Mouse (Mus musculus) hindbrain, embryonic 13.5 days (tissue): ENCODE results near the gene Gm45837. TPM values are rescaled to one million over a fixed set of nuclear protein-coding genes. Genes with fewer than 3 reads are reported as not detected.

Source experiments
- ATAC-seq: fragments of 200-750 bp; cut with Nextera tagmentation; 2 replicates; pipeline ENCODE4 v1.8.0; 2017; ENCODE audit warnings: moderate TSS enrichment; ENCODE audit not compliant: low FRiP score
- H3K27ac ChIP-seq: fragments of 300-500 bp; sonication (generic); 2 replicates; pipeline ENCODE4 v1.5.1; 2015; ENCODE audit warnings: inconsistent platforms, mild to moderate bottlenecking, moderate library complexity
- H3K27me3 ChIP-seq: fragments of 300-500 bp; sonication (generic); 2 replicates; pipeline ENCODE4 v1.6.1; 2015; ENCODE audit warnings: mild to moderate bottlenecking, inconsistent platforms
- H3K36me3 ChIP-seq: fragments of 300-500 bp; sonication (generic); 2 replicates; pipeline ENCODE4 v1.6.1; 2015; ENCODE audit warnings: mild to moderate bottlenecking, inconsistent platforms
- H3K4me1 ChIP-seq: fragments of 300-500 bp; sonication (generic); replicated peaks from 2 replicates; pipeline ENCODE4 v1.6.1; 2015; ENCODE audit warnings: inconsistent platforms
- H3K4me2 ChIP-seq: fragments of 300-500 bp; sonication (generic); 2 replicates; pipeline ENCODE4 v1.6.1; 2015; ENCODE audit warnings: inconsistent platforms, mild to moderate bottlenecking, moderate library complexity
- H3K4me3 ChIP-seq: fragments of 300-500 bp; sonication (generic); 2 replicates; pipeline ENCODE4 v1.5.1; 2015; ENCODE audit warnings: mild to moderate bottlenecking, inconsistent platforms
- H3K9ac ChIP-seq: fragments of 300-500 bp; sonication (generic); 2 replicates; pipeline ENCODE4 v1.6.1; 2015; ENCODE audit warnings: mild to moderate bottlenecking, inconsistent platforms
- H3K9me3 ChIP-seq: fragments of 300-500 bp; sonication (generic); 2 replicates; pipeline ENCODE4 v1.6.1; 2016; ENCODE audit warnings: inconsistent platforms
- WGBS: fragments of 180-500 bp; shearing (Covaris S2); methylation state at CpG from one replicate; pipeline ENCODE4 v1.1.7; 2015; 5-methylcytosine and 5-hydroxymethylcytosine counted together
- polyA plus RNA-seq: library from polyadenylated mRNA; unstranded; fragments of >200 nt; fragmentation: Nextera tagmentation; extraction: Ambion mirVana; gene quantifications from 2 replicates; pipeline ENCODE4 v1.2.1, GENCODE M21; 2015

Gene Gm45837
- polyA plus RNA-seq, 1 experiment from 2014 or later = not detected

DNA sequence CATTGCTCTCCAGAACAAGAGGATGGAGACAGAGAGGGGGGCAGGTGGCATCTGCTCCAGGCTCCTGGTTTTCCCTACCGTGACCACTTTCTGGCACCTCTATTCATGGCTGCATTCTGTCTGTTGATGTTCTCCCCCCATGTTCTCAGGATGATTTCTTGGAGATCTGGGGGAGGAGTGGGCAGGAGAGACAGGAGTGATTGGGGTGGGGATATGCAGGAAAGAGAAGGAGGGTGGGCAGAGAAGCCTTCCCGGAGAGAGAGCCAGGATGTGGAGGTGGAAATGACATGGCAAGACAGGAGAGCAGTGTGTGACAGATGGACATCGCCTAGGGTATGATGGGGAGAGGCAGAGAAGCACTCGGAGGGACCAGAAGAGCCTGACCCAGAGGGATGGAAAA lies 65.8 kb downstream of the Gm45837 start:
- no peak overlapping the region for H3K4me3 ChIP-seq
- H3K4me2 ChIP-seq = no peak overlapping the region
- no peak for ATAC-seq
- H3K9me3 ChIP-seq = no peaks in the 10 kb centered on the region
- H3K27ac ChIP-seq = no peak overlapping the region
- H3K27me3 ChIP-seq = 0 out of 2 replicates have a peak, but pooled peaks cover 4% of the 10 kb centered on the region
- no peaks in the 10 kb centered on the region for H3K36me3 ChIP-seq
- 73% methylated on average over 4 of the region's 4 CpGs for WGBS
- H3K4me1 ChIP-seq = peaks cover 30% of the 10 kb centered on the region
- H3K9ac ChIP-seq = no peak overlapping the region

DNA sequence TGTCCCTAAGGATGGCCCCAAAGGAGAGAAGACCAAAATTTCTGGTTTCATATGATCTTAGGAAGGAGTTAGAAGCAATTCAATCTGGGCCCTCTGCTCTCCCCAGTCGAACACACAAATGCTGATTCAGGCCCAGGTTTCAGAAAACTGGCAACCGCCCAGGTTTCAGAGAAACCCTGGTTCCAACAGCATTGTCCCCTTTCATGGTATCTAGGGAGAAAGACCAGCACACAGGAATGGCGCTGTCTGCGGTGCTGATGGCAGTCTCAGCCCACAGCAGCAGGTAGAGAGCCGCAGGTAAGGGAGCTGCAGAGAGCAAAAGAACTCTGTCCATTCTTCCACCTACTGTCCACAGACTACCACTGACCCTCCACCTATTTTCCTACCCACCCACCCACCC lies 66.5 kb downstream of the Gm45837 start:
- no peak for ATAC-seq
- Histone ChIP-seq H3K4me2 (no peak overlapping the region), H3K27me3 (0 out of 2 replicates have a peak, but pooled peaks cover 4% of the 10 kb centered on the region), H3K36me3 (no peaks in the 10 kb centered on the region), H3K4me3 (no peak overlapping the region), H3K4me1 (peaks cover 28% of the 10 kb centered on the region), H3K9ac (no peak overlapping the region), H3K9me3 (no peaks in the 10 kb centered on the region), H3K27ac (no peak overlapping the region)
- 53% methylated on average over 5 of the region's 5 CpGs for WGBS

DNA sequence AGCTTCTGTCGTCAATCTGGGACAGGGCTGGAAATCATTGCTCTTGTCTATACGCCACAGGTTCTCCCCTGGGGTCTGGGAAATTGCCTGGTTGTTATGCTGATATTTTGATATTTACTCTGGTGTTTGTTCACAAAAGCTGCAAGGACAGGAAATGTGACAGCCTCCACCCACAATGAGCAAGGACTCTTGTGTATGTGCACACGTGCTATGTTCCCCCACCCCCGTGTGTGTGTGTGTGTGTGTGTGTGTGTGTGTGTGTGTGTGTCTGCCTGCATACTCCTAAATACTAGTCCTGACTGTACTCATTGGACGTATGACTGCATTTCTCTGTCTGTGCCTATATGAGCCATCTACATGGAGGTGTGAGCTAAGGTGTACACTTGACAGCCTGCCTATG lies 67.4 kb downstream of the Gm45837 start:
- no peaks in the 10 kb centered on the region for H3K9me3 ChIP-seq
- no peaks in the 10 kb centered on the region for H3K36me3 ChIP-seq
- ATAC-seq = no peak
- 70% methylated on average over 5 of the region's 5 CpGs for WGBS
- H3K9ac ChIP-seq = no peak overlapping the region
- 0 out of 2 replicates have a peak, but pooled peaks cover 4% of the 10 kb centered on the region for H3K27me3 ChIP-seq
- H3K4me1 ChIP-seq = peaks cover 34% of the 10 kb centered on the region
- H3K27ac ChIP-seq = no peak overlapping the region
- H3K4me2 ChIP-seq = no peak overlapping the region
- H3K4me3 ChIP-seq = no peak overlapping the region

DNA sequence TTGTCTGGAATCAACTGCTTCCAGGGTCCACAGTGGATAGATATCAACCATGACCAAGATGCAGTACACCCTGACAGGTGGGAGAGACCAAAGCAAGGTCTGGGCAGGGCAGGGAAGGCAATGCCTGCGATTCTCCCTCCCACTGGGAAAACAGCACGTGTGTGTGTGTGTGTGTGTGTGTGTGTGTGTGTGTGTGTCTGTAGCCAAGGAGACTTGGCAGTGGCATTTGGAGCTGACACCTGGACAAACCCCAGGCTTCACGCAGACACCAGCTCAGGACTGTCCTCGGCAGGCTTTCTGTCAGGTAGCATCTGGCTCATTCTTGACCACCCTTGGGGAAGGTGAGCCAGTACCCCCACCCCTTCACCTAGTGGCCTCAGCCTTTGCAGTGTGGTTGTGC lies 69.2 kb downstream of the Gm45837 start:
- whole genome bisulfite sequencing = 85% methylated on average over 4 of the region's 4 CpGs
- no peak overlapping the region for H3K9ac ChIP-seq
- H3K27ac ChIP-seq = no peak overlapping the region
- peaks cover 39% of the 10 kb centered on the region for H3K4me1 ChIP-seq
- H3K27me3 ChIP-seq = 0 out of 2 replicates have a peak, but pooled peaks cover 4% of the 10 kb centered on the region
- H3K36me3 ChIP-seq = no peaks in the 10 kb centered on the region
- no peaks in the 10 kb centered on the region for H3K9me3 ChIP-seq
- no peak overlapping the region for H3K4me2 ChIP-seq
- H3K4me3 ChIP-seq = no peak overlapping the region
- ATAC-seq = no peak

DNA sequence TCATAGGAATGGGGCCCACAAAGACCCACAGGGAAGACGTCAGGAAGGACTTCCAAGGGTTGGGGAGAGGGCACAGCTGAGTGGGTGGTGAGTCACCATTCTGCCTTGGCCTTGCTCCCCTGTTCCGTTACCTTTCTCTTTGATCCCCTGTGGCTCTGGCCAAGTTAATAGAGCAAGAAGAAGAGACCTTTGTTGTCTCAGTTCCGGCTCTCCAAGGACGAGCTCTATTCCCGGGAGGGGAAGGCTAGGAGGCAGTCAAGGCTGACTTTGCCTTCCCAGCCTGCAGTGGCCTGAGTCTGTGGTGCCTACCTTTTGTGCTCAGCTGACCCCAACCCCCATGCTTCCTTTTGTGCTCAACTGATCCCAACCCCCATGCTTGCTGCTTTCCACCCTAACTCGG lies 70.0 kb downstream of the Gm45837 start:
- 0 out of 2 replicates have a peak, but pooled peaks cover 4% of the 10 kb centered on the region for H3K27me3 ChIP-seq
- 57% methylated on average over 6 of the region's 6 CpGs for WGBS
- H3K27ac ChIP-seq = no peak overlapping the region
- H3K4me2 ChIP-seq = no peak overlapping the region
- H3K9ac ChIP-seq = no peak overlapping the region
- no peak overlapping the region for H3K4me3 ChIP-seq
- no peaks in the 10 kb centered on the region for H3K36me3 ChIP-seq
- peaks cover 39% of the 10 kb centered on the region for H3K4me1 ChIP-seq
- ATAC-seq = no peak
- H3K9me3 ChIP-seq = no peaks in the 10 kb centered on the region

DNA sequence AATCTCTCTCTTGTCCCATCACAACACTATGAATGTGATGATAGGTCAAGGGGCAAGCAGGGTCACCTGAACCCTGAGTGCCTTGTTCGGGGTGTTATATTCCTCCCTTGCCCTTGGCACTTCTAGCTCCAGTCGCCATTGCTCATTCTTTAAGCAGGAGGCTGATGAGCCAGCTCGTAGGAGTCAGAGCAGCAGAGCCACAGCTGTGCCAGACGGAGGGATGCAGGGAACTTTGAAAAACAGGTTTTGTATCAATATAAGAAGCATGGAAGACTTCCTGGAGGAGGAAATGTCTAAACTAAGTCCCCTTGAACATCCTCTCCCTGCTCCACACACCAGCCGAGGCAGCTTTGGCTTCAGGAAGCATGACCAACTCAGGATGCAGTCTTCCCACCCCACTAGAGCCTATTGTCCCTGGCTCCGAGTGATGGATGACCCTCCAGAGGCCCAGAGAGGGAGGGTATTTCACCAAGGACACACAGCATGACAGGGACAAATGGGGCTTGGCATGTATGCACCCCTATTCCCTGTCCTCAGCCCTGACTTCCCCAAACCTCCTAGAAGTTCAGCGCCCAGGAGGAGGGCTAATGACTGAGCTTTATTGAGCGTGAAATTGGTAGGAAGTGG lies 71.3 kb downstream of the Gm45837 start:
- no peaks in the 10 kb centered on the region for H3K27me3 ChIP-seq
- H3K4me3 ChIP-seq = no peak overlapping the region
- no peaks in the 10 kb centered on the region for H3K9me3 ChIP-seq
- peaks cover 35% of the 10 kb centered on the region for H3K4me1 ChIP-seq
- no peak overlapping the region for H3K4me2 ChIP-seq
- 47% methylated on average over 8 of the region's 8 CpGs for WGBS
- H3K9ac ChIP-seq = no peak overlapping the region
- ATAC-seq = peak; percentile 68
- H3K27ac ChIP-seq = no peak overlapping the region
- H3K36me3 ChIP-seq = no peaks in the 10 kb centered on the region; the same call in 1 of the 2 replicates

DNA sequence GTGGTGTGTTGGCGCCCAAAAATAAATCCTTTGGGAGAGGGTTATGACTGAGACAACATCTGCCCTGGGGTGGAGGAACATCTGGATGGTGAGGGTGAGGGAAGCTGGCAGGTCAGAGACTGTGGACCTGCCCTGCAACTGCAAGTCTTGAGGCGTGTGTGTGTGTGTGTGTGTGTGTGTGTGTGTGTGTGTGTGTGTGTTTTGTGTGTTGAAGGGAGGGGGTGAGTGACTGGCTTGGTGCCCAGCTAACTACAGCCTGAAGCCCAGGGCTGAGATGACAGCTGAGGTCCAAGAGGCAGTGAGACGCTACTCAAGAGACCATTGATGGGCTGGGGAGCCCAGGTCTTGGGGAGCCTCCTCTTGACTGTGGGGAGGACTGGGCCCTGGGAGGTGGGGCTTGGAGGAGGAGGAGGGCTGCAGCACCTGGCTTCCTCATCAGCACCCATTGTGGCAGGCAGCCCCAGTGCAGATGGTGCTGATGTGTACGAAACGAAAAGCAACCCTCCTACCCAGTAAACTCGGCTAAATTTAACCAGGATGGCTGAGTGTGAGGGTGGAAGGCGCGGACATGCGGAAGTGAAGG lies 71.9 kb downstream of the Gm45837 start:
- peak; percentile 44 for ATAC-seq
- Histone ChIP-seq H3K9me3 (no peaks in the 10 kb centered on the region), H3K9ac (no peak overlapping the region), H3K4me1 (peaks cover 32% of the 10 kb centered on the region), H3K27me3 (no peaks in the 10 kb centered on the region), H3K27ac (peak overlapping the region; percentile 19; the same call in 1 of the 2 replicates), H3K4me2 (no peak overlapping the region), H3K4me3 (no peak overlapping the region), H3K36me3 (no peaks in the 10 kb centered on the region; the same call in 1 of the 2 replicates)
- WGBS = 61% methylated on average over 9 of the region's 9 CpGs

DNA sequence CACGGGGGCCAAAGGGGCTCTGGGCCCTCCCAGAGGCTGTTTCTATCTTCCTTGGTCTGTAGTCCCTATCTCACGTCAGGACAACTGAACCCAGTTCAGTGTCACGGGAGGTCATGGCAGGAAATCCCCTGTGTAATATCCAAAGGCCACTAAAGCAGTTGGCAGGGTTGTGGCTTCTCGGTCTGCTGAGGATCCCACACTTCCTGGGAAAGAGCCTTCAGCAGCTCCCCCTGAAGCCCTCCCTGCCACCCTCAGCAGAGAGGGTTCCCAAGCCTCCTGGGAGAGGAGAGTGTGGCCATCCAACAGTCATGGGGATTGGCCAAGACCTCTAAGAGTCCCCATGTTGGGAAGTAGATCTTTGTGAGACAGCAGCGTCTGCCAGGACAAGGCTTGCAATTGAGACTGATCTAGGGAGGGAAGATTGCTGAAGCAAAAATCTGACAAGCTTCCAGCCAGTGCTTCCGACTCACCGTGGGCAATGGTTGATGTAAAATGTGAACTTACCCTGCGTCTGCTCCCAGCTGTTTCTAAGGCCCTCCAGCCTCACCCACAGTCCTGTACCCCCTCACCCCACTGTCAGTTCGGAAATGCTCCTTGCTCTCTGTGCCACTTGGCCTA lies 72.9 kb downstream of the Gm45837 start:
- Histone ChIP-seq H3K4me2 (no peak overlapping the region), H3K9me3 (no peaks in the 10 kb centered on the region), H3K9ac (no peak overlapping the region), H3K27me3 (no peaks in the 10 kb centered on the region), H3K4me1 (peaks cover 27% of the 10 kb centered on the region), H3K27ac (no peak overlapping the region), H3K4me3 (no peak overlapping the region), H3K36me3 (no peaks in the 10 kb centered on the region; the same call in 1 of the 2 replicates)
- WGBS = 81% methylated on average over 9 of the region's 9 CpGs
- ATAC-seq = no peak

DNA sequence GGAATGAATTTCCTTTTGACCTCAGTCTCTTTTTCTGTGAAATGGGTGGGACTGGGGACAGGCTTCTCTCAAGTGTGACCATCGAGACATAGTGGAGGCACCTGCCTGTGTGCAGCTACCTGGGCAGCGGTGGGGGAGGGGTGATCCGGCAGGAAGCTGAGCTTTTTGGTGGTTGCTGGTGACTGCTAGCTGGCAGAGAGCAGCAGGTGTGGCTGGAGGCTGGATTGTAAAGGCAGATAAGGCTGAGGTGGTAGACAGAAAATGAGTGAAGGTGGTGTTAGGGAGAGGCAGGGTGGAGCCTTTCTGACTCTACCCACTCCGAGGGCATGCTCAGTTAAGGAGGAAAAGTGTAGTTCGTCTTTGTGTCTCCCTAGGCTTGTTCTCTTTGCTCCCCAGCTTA lies 76.4 kb downstream of the Gm45837 start:
- no peaks in the 10 kb centered on the region; the same call in 1 of the 2 replicates for H3K36me3 ChIP-seq

DNA sequence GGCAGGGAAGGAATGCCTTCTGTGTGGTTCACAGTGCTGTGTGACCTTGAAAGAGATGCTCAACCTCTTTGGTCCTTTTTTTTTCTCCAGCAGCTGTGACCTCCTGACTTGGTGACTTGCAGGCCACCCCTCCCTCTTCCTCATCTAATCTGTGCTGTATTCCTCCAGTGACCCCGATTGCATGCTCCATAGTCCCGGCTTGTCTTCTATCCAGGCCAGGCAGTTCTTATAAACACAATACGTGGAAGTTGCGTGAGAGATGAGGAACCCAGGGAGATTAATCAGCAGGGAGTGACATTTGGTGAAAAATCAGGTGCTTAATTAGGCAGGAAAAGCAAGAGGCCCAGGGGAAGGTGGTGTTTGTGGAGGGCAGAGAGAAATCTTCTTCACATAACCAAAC lies 80.3 kb downstream of the Gm45837 start:
- no peaks in the 10 kb centered on the region; the same call in 1 of the 2 replicates for H3K36me3 ChIP-seq
- 55% methylated on average over 4 of the region's 4 CpGs for WGBS
- no peak overlapping the region for H3K9ac ChIP-seq
- no peak overlapping the region for H3K27ac ChIP-seq
- no peaks in the 10 kb centered on the region for H3K4me1 ChIP-seq
- H3K4me3 ChIP-seq = no peak overlapping the region
- H3K4me2 ChIP-seq = no peak overlapping the region
- no peaks in the 10 kb centered on the region for H3K27me3 ChIP-seq
- no peaks in the 10 kb centered on the region for H3K9me3 ChIP-seq
- no peak for ATAC-seq

More for the DNA sequence above, 76.4 kb downstream of the Gm45837 start:
- Histone ChIP-seq H3K4me2 (no peak overlapping the region), H3K27ac (no peak overlapping the region), H3K27me3 (no peaks in the 10 kb centered on the region), H3K9me3 (no peaks in the 10 kb centered on the region), H3K9ac (no peak overlapping the region), H3K4me1 (peaks cover 16% of the 10 kb centered on the region), H3K4me3 (no peak overlapping the region)
- no peak for ATAC-seq
- 78% methylated on average over 5 of the region's 5 CpGs for WGBS

DNA sequence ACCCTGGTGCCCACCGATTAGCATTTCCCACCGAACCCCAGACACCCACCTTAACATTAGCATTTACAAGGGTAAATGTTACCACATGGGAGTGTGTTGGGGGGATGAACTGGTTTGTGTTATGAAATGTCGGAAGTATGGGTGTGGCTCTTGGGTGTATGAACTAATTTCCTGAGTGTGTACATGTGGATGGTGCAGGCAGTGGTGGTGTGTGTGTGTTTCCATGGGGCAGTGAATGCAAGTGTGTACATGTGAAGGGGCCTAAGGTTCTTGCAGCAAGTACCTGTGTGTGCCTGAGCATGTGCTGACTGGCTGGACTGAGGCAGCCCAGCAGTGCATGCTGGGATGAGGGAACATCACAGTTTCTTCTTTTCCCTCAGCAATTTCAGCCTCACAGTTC lies 87.7 kb downstream of the Gm45837 start:
- Histone ChIP-seq H3K4me3 (no peak overlapping the region), H3K9ac (no peak overlapping the region), H3K27ac (no peak overlapping the region), H3K4me1 (no peaks in the 10 kb centered on the region), H3K4me2 (no peak overlapping the region), H3K27me3 (peaks cover 22% of the 10 kb centered on the region), H3K36me3 (no peaks in the 10 kb centered on the region), H3K9me3 (no peaks in the 10 kb centered on the region)
- ATAC-seq = no peak
- WGBS = 88% methylated on average over 3 of the region's 3 CpGs

DNA sequence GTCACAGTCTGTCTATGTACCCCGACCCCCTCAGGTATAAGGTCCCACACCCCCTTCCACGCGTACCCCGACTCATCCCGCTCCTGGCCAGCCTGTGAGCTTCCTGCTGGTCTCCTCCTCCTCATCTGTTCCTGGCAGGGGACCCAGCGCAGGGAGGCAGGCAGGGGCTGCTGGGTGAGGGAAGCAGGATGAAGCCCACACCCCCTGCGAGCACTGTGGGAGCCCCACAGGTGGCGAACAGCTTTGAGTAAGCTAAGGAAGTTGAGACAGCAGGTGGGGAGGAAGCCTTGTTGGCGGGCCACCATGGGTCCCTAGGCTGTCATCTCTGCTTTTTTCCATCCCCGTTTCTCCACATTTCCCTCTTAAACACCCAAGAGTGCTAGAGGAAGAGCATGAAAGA lies 88.6 kb downstream of the Gm45837 start:
- Histone ChIP-seq H3K27me3 (peaks cover 30% of the 10 kb centered on the region), H3K36me3 (no peaks in the 10 kb centered on the region), H3K9me3 (no peaks in the 10 kb centered on the region), H3K4me1 (peaks cover 2% of the 10 kb centered on the region; the same call in 1 of the 2 replicates), H3K4me2 (no peak overlapping the region), H3K4me3 (no peak overlapping the region), H3K9ac (no peak overlapping the region), H3K27ac (no peak overlapping the region)
- no peak for ATAC-seq
- WGBS = 63% methylated on average over 10 of the region's 10 CpGs
